Mouse (Mus musculus): ENCODE data around the gene Btbd9.

Gene Btbd9

DNA sequence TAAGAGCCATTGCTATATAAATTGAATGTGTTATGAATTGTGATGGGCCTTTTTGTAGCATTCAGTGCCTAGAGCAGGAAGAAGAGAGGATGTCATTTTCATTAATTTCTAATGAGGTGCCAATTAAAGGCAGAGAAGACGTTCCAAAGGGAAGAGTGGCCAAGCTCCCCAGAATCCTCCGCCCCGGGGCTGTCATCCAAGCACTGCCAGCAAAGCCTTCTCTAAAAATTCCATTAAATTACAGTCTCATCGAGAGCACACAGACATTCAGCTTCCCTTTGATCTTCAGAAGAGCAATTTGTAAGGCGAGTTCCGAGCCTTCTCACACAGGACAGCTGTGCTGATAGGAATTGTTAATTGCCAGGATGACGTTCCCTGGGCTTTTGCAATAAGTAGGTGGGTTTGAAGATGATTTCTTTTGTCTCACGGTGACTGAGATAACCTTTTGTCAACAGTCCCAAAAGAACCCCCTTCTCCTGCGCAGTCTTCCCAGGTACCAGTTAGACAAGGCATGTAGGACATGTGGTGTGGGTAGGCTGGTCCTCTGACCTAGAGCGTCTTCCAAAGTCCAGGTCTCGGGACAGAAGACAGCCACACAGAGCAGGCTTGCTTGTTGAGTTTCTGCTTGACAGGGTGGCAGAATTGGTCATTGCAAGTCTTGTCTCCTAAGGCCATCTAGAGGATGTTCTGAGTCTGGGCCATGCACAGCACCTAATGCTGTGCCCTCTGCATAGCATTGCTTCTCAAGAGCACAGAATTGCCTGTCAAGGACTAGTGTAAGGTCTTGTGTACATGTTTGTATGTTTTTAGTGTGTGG, 381.5 kb downstream of the Btbd9 start:
- no peak for DNase-seq

- DNase-seq: no peak
Measured at GRCm38 (mm10) chr17:30194091-30194490, 382.2 kb downstream of the Btbd9 start.

DNA sequence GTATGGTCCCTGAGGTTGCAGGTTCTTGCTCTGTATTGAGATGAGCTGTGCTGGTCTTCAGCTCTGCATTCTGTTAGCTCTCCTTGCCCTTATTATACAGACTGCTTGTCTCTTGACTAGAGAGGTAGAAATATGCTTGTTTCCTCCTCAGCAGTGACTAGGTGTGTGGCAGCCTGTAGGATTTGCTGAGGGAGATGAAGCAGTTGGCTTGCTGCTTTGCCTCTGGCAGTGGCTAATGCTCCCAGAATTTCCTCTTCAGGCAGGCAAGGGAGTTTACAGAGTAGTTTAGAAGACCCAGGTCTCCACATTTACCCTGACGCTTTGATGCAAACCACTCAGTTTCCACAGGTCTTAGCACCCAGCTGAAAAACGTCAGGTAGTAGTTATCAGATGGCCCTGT, 382.7 kb downstream of the Btbd9 start:
- no peak for DNase-seq

DNA sequence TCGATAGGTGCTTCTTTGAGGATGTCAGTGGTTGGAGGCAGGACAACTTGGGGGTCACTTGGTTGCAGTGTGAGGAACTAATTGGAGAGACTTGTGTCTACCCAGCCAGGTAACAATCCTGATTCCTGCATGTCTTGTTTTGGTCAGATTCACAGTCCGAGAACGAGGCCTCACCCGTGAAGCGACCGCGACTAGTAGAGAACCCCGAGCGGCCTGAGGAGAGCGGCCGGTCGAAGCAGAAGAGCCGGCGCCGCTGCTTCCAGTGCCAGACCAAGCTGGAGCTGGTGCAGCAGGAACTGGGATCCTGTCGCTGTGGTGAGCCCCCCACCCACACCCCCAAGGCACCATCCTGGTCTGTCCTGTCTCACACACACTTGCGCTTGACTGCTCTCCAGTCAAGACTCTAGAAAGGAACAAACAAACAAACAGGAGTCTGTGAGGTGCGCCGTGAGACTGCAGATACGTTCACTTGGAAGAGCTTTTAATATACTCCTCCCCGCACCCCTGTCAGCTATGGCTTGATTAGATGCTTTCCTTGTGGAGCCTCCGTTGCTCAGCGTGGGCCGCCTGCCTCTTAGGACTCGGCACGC, 383.8 kb downstream of the Btbd9 start:
- DNase-seq: peak; percentile 9

- DNase-seq: peak; percentile 15
Measured at GRCm38 (mm10) chr17:30191097-30191640, 385.1 kb downstream of the Btbd9 start.

GRCm38 (mm10) chr17:30188031-30188981, 388.0 kb downstream of the Btbd9 start:
- peak; percentile 38 for DNase-seq

DNA sequence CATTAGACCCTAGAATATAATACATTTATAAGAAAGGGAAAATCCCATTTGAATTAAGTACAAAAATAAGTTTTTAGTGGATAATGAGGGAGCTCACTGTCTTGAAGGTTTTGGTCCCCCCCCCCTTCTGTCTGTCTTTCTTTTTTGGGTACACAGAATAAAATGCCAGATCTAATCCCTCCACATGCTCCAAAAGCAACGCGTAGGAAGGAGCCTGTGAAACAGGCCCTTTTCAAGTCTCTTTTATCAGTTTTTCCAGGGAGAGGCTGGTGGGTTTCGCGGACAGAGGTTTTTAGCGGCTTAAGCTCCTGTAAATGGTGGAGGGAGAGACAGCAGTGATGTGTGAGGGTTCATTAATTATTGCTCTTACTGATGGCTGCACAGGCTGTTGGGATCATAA, 388.7 kb downstream of the Btbd9 start:
- no peak for DNase-seq

- DNase-seq: no peak
Measured at GRCm38 (mm10) chr17:30187154-30187553, 389.1 kb downstream of the Btbd9 start.

DNA sequence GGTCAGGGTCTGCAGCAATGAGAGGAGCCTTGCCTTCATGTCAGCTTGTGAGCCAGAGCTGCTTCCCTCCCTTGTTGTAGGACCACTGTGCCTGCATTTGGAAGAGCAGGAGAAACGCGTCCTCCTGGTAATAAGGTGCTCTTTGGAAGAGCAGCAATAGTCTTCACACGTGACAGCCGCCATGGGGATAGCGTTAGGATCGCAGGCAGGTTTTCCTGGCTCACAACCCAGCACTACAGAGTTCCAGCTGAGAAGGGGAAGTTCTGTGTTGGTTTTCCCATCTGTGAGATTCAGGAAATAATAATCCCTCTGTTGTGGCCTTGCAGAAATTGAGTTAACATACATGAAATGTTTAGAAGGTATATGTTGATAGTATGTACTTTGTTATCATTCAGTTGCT, 392.7 kb downstream of the Btbd9 start:
- peak; percentile 77 for DNase-seq

DNA sequence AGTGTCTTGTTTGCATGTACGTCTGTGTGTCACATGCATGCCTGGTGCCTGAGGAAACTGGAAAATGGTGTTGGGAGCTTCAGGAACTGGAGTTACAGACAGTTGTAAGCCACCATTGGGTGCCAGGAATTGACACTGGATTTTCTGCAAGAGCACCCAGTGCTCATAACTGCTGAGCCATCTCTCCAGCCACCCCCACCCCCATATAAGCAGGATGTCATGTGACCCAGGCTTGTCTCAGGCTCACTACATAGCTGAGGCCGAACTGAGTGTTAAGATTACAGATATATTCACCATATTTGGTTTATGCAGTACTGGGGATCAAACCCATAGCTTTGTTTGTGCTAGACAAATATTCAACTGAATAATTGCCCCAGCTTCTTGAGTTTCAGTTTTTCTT, 394.2 kb downstream of the Btbd9 start:
- no peak for DNase-seq

DNA sequence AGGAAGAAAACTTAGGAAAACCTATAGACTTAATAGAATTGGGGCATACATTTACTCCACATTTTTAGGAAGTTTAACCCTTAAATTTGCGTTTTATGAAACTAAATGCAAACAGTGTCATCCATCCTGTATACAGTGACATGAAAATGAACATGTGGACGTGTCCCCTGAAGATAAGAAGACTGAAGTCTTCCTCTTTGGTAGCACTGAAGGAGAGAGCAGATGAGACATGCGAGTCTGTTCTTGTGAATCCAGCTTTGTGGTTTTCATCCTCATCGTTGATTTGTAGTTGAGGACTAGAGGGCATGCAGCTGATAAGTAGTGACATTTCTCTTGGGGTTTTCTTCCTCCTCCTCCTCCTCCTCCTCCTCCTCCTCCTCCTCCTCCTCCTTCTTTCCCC, 394.7 kb downstream of the Btbd9 start:
- DNase-seq: no peak

DNA sequence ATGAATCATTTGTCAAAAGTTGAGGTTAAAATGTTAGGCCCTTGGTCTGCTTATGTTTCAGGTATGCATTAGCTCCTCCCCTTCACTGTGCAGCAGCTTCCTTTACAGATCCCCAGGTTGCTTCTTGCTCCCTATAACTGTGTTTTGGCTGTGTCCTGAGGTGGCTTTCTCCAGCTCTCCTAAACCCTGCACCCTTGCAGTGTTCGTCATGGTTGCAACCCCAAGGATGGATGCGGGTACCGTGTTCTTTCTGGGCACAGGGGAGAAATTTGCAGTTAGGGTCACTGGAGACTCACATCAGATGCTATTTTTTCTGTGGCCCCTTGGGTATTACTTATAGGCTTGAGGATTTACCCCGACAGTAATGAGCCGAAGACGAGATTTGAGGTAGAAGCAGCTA, 396.1 kb downstream of the Btbd9 start:
- no peak for DNase-seq

GRCm38 (mm10) chr17:30178402-30178801, 397.9 kb downstream of the Btbd9 start:
- peak; percentile 75 for DNase-seq

GRCm38 (mm10) chr17:30177435-30177834, 398.9 kb downstream of the Btbd9 start:
- peak; percentile 91 for DNase-seq

Data from cerebellum, adult 9-11 months (tissue).